Mouse (Mus musculus): ENCODE data around the gene Scnn1a.
A peak's percentile ranks its signal among the peaks of the same experiment; 100 is the strongest.

Scnn1a gene

DNA sequence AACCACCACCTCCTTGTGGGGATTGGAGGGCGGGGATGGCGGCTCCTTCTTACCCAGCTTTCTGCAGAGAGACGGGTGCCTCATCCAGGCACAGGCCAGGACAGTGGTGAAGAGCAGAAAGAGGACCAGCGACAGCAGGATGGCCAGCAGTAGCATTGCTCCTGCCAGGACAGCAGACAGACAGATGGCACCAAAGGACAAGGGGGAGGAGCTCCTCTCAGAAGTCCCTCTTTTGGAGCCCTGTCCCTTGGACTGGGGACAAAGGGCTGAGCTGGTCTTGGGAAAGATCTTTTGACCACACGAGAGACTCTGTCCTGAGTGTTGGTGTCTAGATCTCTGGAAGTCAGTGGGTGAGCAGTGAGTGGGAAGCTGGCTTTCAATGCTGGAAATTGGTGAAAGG, 11.1 kb upstream of the Scnn1a start:
- no peak for DNase-seq (ENCODE audit: low spot score in 2 of 2)

DNA sequence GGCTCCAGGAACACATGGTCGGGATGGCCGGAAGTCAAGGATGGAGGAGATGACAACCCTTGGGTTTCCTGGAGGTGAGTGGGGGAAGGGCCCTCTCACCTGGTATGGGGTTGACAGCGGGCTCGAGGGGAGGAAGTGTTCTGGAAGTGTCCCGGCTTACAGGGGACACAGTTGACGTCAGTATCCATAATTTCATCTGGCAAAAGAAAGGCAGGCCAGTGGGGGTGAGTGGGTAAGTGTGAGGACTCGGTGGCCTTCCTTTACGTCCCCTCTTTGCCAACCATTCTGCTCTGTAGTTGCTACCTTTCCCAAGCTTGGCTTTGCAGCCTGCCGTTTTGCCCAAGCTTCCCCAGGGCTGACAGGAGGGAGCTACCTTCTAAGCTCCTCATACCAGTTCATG, 8.3 kb upstream of the Scnn1a start:
- DNase-seq (ENCODE audit: low spot score in 2 of 2), result no peak

DNA sequence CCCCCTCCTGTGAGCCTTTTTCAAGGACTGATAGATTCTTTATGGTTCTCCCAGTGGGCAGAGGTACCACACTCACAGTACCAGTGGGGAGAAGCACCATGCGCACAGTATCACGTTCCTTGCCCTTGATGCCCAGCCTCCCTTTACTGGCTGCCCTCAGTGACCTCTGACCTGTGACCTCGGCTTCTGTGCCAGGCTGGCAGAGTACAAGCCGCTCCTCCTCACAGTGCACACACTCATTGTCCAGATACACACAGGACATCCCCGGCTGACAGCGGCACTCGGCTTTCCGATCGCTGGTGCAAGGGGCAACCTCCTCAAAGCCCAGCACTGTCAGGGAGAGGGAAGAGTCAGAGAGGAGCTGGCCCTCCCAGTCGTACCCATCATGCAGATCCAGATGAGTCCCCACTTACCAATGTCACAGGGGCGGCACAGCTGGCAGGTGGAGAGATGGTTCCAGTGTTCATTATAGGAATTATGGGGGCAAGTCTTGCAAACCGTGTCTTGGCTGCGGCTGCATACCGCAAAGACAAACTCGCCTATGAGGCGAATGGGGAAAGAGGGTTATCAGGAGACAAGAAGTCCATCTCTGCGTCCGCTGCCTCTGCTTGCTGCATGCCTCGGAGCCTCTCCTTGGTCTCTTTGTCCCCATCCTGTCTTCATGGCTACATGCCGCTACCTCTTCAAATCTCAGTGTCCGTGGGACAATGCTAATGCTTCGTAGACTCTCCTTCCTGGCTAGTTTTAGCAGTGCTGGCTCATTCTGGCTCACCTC, 7.7 kb upstream of the Scnn1a start:
- DNase-seq (ENCODE audit: low spot score in 2 of 2), result no peak

DNA sequence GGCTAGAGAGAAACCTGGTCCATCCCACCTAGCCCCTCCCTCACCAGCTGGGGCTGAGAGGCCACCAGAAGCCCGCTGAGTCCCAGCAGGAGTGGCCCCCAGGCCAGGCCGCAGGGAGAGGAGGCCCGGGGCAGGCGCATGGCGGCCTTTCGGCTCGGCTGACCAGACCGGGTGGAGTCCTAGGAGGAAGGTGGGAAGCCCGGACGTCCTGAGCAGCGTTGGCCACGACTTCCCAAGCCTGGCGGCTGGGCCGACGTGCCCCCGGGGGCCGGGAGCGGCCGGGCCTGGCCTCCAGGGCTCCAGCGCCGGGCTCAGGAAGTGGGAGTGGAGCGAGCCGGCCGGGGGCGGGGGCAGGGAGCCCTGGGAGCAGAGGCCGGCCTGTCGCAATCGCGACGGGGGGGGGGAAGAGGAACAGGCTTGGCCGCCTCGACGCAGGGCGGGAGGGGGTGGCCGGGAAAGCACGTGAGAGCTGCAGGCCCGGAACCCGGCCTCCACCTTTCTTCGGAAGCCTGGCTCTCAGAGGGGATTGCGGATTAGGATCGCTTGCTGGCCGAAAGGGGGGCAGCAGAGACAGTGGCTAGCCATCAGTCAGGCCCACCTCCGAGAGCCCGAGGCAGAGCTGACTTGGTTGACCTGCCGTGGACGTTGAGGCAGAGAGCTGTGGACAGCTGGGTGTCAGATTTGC, 6.8 kb upstream of the Scnn1a start, which contains the start of gene Ltbr:
Gene Ltbr (minus strand): TSS at position 340 of the 685 bp plus-strand sequence.
- DNase-seq (ENCODE audit: low spot score in 2 of 2), result peak; percentile 87 to 89

DNA sequence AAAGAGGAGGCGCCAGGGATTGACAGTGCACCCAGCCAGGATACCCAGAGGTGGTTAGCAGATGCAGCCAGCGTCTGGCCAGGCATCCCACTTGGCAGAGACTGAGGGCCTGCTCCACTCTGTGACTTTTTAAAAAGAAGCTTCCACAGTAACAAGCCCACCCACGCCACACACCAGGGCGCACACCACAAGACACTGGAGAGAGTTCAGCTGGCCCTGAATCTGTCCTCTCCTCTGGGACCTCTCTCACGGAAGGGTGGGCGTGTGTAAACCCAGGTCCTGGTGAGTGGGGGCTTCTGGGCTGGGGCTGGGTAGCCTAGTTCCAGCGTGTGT, 6.3 kb upstream of the Scnn1a start:
- DNase-seq (ENCODE audit: low spot score in 2 of 2), result no peak

DNA sequence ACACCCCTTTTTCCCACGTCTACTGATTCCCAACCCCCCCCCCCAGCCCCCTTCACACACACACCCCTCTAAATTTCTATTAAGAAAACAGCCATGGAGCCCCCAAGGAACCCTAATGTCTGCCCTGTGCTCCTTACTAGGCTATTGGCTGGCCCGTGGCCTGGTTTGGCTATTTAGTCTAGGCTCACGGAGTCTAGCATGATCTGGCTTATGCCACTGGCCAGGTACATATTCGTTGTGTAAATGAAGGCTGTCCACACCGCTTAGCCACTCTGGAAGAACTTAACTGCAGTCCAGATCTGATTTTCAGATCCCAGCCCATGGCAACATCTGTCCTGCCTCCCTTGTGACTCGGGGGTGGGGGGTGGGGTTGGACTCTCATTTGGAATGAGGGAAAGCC, 5.7 kb upstream of the Scnn1a start:
- no peak for DNase-seq (ENCODE audit: low spot score in 2 of 2)

DNA sequence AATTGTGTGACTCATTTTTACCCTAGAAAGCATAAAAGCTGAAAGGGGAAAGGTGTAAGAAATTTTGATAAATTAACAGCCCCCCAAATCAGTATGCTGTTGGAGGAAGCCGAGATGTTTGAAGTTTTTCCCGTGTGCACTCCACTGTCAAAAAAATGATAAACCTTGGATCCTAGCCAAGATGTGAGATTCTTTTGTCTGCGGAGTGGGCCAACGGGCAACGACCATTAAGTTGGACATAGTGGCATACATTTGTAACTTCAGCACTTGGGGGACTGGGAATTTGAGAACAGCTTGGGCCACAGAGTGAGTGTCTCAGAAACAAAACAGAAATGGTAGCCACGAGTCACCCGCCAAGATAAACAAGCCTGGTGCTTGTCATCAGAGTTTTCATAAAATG, 3.4 kb upstream of the Scnn1a start:
- no peak for DNase-seq (ENCODE audit: low spot score in 2 of 2)

DNA sequence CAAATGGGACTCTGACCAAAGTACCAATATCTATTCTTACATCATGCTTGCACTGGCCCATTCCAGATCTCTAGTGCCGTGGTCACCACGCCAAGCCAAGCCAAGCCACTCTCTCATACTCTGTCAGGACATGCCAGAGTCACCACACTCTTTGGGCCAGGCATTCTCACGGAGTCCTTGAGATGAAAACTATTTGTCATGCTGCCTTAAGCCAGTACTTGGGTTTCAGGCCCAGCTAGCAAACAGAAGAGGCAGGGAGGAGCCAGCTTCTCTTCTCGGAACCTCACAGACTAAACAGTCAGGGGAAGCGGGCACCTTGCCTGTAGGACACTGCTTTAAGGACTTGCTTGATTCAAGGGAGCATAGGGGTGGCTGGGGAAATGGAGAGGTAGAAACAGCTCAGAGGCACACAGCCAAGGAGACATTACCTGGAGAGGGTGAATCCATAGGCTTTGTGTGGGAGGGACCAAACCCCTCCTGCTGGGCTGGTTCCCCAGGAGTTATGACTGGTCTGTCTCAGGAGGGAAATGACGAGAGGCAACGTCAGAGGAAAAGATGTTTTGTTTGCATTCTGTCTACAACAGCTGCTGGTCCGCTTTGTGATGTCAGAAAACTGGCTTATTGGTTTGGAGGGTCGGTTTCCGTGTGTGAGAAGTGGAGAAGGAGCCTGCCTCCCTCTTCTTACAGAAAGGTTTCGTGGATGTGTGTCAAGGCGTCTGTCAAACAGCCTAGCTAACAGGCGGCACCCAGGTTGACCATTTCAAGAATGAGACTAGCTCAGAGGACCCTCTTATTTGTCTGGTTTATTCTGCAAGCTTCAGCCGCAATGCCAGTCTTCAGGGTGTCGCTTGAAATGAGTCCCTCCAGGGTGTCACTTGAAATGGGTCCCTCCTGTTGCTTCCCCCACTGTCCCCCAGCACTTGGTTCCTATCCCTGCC, 1.2 kb upstream of the Scnn1a start:
- no peak for DNase-seq (ENCODE audit: low spot score in 2 of 2)

DNA sequence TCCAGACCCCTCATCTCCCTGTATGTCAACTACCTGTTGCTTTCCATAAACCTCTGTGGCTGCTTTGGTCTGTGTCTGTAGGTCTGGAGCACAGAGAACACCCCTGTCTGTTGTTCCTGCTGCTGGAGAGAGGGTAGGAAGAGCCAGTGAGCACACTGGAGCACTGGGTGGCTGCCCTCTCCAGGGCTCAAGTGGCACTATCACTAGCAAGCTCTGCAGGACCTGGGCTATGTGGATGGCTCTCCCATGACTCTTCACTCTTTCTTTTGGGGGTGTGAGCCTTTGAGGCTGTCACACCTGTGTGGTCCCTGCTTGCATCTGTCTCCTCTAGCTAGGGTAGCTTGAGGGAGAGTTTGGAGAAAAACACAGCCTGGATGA, 551 bp upstream of the Scnn1a start:
- DNase-seq (ENCODE audit: low spot score in 2 of 2), result no peak

DNA sequence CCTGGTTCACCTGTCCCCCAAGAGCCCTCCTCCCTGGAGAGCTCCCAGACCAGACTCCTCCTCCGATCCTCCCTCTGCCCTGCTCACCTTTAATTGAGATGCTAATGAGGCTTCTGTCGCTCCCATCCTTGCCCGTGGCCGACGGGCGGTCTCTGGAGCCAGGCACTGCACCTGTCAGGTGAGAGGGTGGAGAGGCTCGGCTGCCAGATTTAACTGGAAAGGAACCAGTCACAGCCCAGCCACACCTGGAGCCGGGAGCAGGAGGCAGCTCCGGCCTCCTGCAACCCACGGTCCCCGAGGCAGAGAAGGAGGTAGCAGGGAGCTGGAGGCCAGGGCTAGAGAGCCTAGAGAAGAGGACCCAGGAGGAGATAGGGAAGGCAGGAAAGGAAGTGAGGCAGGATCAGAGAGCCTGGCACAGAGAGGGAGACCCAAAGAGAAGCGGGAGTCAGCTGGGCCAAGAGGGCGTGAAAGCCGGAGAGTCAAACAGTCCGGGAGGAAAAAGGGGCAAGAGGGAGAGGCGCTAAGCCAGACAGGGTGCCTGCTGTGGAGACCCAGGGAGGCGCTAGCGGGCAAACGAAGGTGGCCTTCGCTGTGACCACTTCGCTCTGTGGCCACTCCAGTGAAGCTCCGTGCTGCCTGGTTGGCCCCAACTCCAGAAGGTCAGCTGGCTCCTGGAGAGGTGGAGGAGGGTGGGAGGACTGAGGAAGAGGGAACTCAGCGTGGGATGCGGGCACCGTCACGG, 826 bp downstream of the Scnn1a start:
- DNase-seq (ENCODE audit: low spot score in 2 of 2), result no peak

DNA sequence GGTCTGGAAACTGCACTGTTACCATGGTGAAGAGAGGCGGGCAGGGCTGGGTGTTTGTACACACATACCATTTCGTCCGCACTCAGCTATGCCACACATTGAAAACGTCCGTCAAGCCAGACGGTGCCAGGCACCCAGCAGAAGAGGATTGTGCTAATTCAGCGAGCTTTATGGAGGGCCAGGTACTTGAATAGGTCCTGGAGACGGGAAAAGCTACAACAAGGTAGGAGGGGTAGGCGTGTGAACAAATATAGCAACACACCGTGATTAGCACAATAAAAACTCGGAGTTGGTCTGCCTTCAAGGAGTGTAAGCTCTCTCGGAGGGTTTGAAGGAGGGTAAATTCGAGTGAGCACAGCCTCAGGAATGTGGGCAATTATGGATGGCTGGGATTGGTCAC, 2.3 kb downstream of the Scnn1a start:
- DNase-seq (ENCODE audit: low spot score in 2 of 2), result no peak

DNA sequence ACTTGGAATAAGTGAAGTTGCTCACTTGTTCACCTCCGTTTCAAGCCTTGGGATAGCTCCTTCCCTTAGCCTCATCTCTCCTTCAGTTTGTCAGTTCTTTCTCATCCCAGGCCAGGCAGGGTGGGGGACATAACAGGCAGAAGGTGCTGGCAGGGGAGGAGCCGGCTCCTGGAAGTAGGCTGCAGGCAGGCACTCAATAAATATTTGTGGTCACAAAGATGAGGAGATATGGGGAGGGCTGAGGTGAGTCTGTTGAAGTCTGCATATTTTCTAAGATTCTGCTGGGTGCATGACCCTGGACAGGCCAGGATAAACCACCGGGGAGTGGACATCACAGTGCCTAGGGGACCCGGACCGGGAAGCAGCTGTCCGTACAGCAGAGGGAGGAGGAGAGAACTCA, 3.1 kb downstream of the Scnn1a start:
- DNase-seq (ENCODE audit: low spot score in 2 of 2), result no peak

DNA sequence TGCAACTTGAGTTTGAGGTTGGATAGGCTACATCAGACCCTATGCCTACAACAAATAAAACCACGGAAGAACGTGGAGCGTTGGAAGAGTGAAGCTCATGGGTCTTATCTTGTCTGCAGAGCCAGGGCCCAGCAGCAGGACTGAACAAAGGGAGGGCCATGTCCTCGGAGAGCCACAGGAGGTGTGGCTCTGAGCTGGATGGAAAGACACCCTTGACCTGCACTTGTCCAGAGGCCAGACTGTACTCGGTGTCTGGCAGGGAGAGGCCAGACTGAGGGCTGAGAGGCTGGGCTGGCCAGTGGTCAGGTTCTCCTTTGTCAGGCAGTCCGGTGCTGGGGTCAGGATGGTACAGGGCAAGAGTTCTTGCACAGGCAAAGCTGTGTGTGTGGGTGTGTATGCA, 4.9 kb downstream of the Scnn1a start:
- DNase-seq (ENCODE audit: low spot score in 2 of 2), result no peak

DNA sequence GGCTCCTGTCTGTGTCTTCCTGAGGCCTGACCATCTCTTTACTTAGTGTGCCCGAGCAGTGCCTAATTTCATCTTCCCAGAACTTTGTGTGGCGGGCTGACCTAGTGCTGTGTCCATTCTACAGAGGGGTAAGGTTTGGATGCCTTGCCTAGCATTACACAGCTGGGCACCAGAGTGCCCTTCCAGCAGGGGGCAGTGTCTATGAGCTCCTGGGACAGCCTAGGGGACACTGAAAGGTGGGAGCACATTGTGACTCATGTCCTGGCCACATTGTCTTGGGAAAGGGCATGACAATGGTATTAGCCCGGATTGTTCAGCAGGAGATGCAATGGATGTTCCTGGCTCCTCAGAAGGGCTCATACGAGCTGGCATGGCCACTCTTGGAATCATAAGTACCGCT, 7.8 kb downstream of the Scnn1a start:
- DNase-seq (ENCODE audit: low spot score in 2 of 2), result no peak

DNA sequence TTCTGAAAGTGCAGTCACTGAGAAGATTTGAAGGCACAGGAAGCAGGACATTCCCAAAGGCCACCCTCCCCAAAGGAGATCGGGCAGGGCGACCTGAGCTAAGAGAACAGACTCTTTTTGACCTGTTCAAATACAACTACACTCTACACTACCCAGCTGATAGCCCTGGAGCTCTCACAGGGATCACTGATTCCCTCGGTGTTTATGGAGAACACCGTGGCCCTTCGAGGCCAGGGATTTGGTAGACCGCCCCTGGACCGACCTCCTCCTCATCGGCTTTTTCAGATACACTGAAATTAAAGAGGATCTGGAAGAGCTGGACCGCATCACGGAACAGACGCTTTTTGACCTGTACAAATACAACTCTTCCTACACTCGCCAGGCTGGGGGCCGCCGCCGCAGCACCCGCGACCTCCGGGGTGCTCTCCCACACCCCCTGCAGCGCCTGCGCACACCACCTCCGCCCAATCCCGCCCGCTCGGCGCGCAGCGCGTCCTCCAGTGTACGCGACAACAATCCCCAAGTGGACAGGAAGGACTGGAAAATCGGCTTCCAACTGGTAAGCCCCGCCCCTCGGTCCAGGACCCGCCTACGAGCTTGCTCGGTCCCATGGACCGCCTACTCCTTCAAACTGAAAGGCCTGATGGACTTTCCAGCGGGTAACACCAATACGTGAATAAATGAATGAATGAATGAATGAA, 10.3 kb downstream of the Scnn1a start:
- peak; percentile 86 to 92 for DNase-seq (ENCODE audit: low spot score in 2 of 2)

DNA sequence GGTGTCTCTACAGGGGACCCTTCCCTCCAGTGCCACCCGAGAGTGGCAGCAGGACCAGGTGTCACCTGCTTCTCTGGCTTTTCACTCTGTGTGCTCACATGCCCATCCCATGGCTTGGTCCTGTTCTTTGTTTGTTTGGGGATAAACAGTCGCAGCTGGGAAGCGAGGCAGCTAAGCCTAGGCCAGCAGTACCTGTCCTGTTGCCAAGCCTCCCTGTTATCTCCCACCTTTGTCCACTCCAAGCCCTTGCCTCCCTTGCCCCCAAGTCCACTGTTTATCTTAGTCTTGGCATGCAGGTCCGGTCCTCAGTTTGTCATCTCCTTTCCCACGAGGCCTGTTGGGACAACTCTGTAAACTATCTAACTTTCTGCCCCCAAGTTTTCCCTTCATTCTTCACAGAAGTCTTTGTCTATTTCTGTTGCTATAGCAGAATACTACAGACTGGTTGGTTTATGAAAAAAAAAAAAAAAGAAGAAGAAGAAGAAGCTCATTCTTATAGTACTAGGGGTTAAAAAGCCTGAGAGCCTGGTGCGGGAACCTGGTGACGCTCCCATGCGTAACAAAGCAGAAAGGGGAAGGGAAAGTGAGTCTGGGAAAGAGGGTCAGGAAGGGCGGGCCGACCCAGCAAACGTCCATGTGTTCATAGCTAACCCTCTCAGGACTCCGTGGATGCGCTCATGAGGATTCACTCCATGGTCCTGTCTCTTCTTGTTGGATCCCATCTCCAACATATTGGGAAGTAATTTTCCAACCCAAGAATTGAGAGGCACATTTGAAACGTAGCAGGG, 12.8 kb downstream of the Scnn1a start:
- DNase-seq (ENCODE audit: low spot score in 2 of 2), result no peak

DNA sequence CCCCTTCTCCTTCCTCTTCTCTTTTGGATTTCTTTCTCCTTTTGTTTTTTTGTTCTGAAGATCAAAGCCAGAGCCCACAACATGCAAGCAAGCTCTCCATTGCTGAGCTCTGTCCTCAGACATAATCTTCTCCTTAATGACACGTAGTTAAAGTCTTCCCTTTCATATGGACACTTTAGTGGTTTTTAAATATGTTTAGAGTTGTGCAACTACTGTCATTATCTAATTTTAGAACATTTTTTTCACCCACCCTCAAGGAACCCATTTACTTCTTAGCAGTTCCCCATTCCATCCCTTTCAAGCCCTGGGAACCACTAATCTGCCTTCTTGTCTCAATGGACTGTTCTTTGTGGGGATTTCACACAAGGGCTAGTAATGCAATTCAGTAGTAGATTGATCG, 13.9 kb downstream of the Scnn1a start:
- DNase-seq (ENCODE audit: low spot score in 2 of 2), result no peak

DNA sequence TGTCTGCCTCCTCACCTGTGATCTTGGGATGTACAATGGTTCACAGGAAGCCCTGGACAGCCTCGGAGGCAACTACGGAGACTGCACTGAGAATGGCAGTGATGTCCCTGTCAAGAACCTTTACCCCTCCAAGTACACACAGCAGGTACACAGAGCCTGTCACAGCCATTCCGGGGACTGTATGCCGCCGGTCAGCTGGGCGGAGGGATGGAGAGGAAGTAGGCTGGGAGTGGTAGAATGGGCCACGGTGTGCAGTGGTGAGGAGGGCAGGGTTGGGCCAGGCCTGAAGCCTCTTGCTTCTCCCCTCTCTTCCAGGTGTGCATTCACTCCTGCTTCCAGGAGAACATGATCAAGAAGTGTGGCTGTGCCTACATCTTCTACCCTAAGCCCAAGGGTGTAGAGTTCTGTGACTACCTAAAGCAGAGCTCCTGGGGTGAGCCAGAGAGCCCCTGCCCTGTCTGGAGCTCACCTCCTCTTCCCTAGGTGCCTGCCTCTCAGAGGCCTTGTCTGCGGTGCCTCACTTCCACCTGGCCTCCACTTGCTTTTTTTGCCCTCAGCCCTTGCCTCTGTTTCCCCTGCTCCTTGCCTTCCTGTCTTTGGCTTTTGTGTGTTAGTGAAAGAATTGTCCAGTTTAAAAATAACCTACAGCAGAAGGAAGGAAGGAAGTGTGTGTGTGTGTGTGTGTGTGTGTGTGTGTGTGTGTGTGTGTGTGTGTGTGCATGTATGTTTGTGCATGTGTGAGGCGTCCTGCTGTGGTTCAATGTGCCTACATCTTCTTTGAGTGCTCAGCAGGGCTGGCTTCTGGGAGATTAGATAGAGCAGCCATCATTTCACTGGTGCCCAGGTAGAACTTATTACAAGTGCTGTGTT, 18.6 kb downstream of the Scnn1a start:
- DNase-seq (ENCODE audit: low spot score in 2 of 2), result no peak

DNA sequence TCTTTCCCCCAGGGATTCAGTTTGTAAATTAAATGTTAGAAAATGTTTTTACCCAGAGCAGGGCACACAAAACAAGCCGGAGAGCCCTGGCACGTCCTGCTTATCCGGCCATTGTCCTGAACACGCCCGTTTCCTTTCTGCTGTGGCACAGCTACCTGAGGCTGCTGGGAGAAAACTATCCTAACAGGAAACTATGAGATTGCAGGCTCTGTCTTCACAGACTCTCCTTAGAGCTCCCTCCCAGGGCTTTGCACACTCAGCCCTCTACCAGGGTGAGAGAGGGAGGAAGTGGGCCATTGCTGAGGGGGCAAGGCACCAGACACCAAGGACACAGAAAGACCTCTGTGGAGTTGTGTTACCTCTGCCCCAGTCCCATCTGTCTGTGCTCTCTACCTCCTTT, 19.8 kb downstream of the Scnn1a start:
- no peak for DNase-seq (ENCODE audit: low spot score in 2 of 2)
